Mouse (Mus musculus) embryonic facial prominence, embryonic 12.5 days (tissue): ENCODE results near the gene Srm. TPM values are rescaled to one million over a fixed set of nuclear protein-coding genes. Genes with fewer than 3 reads are reported as not detected.

Experiments
- ATAC-seq: fragments of 200-750 bp; cut with Nextera tagmentation; 2 replicates; pipeline ENCODE4 v1.8.0; 2017; ENCODE audit not compliant: insufficient number of reproducible peaks, insufficient read depth, low FRiP score, low TSS enrichment
- H3K27ac ChIP-seq: fragments of 300-500 bp; sonication (generic); 2 replicates; pipeline ENCODE4 v1.5.1; 2016; ENCODE audit warnings: mild to moderate bottlenecking
- H3K27me3 ChIP-seq: fragments of 300-500 bp; sonication (generic); 2 replicates; pipeline ENCODE4 v1.6.1; 2016; ENCODE audit warnings: mild to moderate bottlenecking, moderate library complexity
- H3K36me3 ChIP-seq: fragments of 300-500 bp; sonication (generic); 2 replicates; pipeline ENCODE4 v1.6.1; 2016; ENCODE audit warnings: mild to moderate bottlenecking
- H3K4me1 ChIP-seq: fragments of 300-500 bp; sonication (generic); 2 replicates; pipeline ENCODE4 v1.6.1; 2016
- H3K4me2 ChIP-seq: fragments of 300-500 bp; sonication (generic); replicated peaks from 2 replicates; pipeline ENCODE4 v1.6.1; 2016; ENCODE audit warnings: mild to moderate bottlenecking, moderate library complexity
- H3K4me3 ChIP-seq: fragments of 300-500 bp; sonication (generic); 2 replicates; pipeline ENCODE4 v1.5.1; 2016; ENCODE audit warnings: mild to moderate bottlenecking
- H3K9ac ChIP-seq: fragments of 300-500 bp; sonication (generic); 2 replicates; pipeline ENCODE4 v1.6.1; 2016; ENCODE audit warnings: mild to moderate bottlenecking, moderate library complexity
- H3K9me3 ChIP-seq: fragments of 300-500 bp; sonication (generic); 2 replicates; pipeline ENCODE4 v1.6.1; 2016; ENCODE audit warnings: mild to moderate bottlenecking, moderate library complexity
- WGBS: fragments of 180-500 bp; shearing (Covaris S2); methylation state at CpG from one replicate; pipeline ENCODE4 v1.1.7; 2016; 5-methylcytosine and 5-hydroxymethylcytosine counted together
- polyA plus RNA-seq: library from polyadenylated mRNA; unstranded; fragments of >200 nt; fragmentation: Nextera tagmentation; extraction: Ambion mirVana; gene quantifications from 2 replicates; pipeline ENCODE4 v1.2.1, GENCODE M21; 2016

Gene Srm
- polyA plus RNA-seq, 1 experiment from 2014 or later, result 206 TPM

GRCm38 (mm10) chr4:148641121-148641520 lies 49.8 kb downstream of the Srm start:
- Histone ChIP-seq H3K27ac (no peak overlapping the region), H3K27me3 (no peaks in the 10 kb centered on the region), H3K4me2 (no peak overlapping the region), H3K4me3 (no peak overlapping the region), H3K9ac (no peak overlapping the region), H3K9me3 (no peaks in the 10 kb centered on the region), H3K4me1 (peaks cover 4% of the 10 kb centered on the region; the same call in 1 of the 2 replicates), H3K36me3 (no peaks in the 10 kb centered on the region)
- ATAC-seq, result no peak
- 77% methylated on average over 5 of the region's 5 CpGs for WGBS

- ATAC-seq, result no peak
- Histone ChIP-seq H3K4me2 (peak within 1 kb of the TSS; percentile 32), H3K4me3 (no peak within 1 kb of the TSS)
These were observed 52.2 kb downstream of the Srm start, which contains the start of gene Gm572 for GRCm38 (mm10) chr4:148643291-148644156. Gene Gm572 (plus strand): TSS chr4:148643317.

GRCm38 (mm10) chr4:148644157-148644511 lies 52.8 kb downstream of the Srm start:
- 5% methylated on average over 9 of the region's 9 CpGs for WGBS
- no peak overlapping the region for H3K4me3 ChIP-seq
- H3K9ac ChIP-seq, result no peak overlapping the region
- H3K27me3 ChIP-seq, result no peaks in the 10 kb centered on the region
- H3K27ac ChIP-seq, result no peak overlapping the region
- H3K4me1 ChIP-seq, result peaks cover 4% of the 10 kb centered on the region; the same call in 1 of the 2 replicates
- no peak for ATAC-seq
- H3K4me2 ChIP-seq, result peak overlapping the region; percentile 32
- H3K9me3 ChIP-seq, result no peaks in the 10 kb centered on the region
- no peaks in the 10 kb centered on the region for H3K36me3 ChIP-seq

More at GRCm38 (mm10) chr4:148643291-148644156, 52.2 kb downstream of the Srm start, which contains the start of gene Gm572:
- no peaks in the 10 kb centered on the region for H3K36me3 ChIP-seq
- H3K4me1 ChIP-seq, result peaks cover 4% of the 10 kb centered on the region; the same call in 1 of the 2 replicates
- no peaks in the 10 kb centered on the region for H3K9me3 ChIP-seq
- no peak within 1 kb of the TSS for H3K27ac ChIP-seq
- 66% methylated on average over 15 of the region's 15 CpGs for WGBS
- H3K27me3 ChIP-seq, result no peaks in the 10 kb centered on the region
- no peak within 1 kb of the TSS for H3K9ac ChIP-seq

Other genes with a start within 250 kb of the Srm start
- 19.6 and 21.3 TPM in 2 replicates for gene Ubiad1, start 146.7 kb upstream of the Srm start, polyA plus RNA-seq
- 19.8 and 21.0 TPM in 2 replicates for gene Mtor, start 142.9 kb upstream of the Srm start, polyA plus RNA-seq
- gene Angptl7, start 91.0 kb upstream of the Srm start, polyA plus RNA-seq, result 1.0 and 1.2 TPM in 2 replicates
- gene Exosc10, start 33.1 kb upstream of the Srm start, polyA plus RNA-seq, result 106 and 109 TPM in 2 replicates
- 0.25 and 0.54 TPM in 2 replicates for gene Masp2, start 11.1 kb downstream of the Srm start, polyA plus RNA-seq
- 362 and 375 TPM in 2 replicates for gene Tardbp, start 35.5 kb downstream of the Srm start, polyA plus RNA-seq
- not detected in 2 replicates for gene Gm572, start 51.8 kb downstream of the Srm start, polyA plus RNA-seq
- 4.5 and 4.6 TPM in 2 replicates for gene Casz1, start 212.9 kb downstream of the Srm start, polyA plus RNA-seq